Mouse (Mus musculus) lung, postnatal 0 days (tissue): ENCODE measurements around the gene Serpinf2.
"Not testable (repeated sequence)": the region's sequence is repeated elsewhere in the genome, so short reads cannot be mapped to it uniquely, and the experiment has no call there.

Experiments
- CTCF ChIP-seq: IDR thresholded peaks from 2 replicates; pipeline ENCODE4 v1.5.1; 2016; ENCODE audit warnings: antibody characterized with exemption, mild to moderate bottlenecking
- EP300 ChIP-seq: IDR thresholded peaks from 2 replicates; pipeline ENCODE4 v1.6.1; 2016; ENCODE audit warnings: antibody characterized with exemption, mild to moderate bottlenecking, control low read depth

DNA sequence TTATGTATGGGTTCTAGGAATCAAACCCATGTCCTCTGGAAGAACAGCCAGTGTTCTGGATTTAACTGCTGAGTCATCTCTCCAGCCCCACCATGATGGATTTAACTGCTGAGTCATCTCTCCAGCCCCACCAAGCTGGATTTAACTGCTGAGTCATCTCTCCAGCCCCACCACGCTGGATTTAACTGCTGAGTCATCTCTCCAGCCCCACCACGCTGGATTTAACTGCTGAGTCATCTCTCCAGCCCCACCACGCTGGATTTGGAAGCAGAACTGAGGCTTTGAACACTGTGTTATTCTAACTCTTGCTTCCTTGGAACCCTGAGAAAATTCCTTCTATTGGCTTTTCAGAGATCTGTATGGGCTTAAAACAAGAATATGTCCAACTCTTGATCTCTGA lies 55.9 kb downstream of the Serpinf2 start:
- not testable (repeated sequence) for TF ChIP-seq EP300, CTCF
